Mouse (Mus musculus): ENCODE data around the gene Sowahd.
"Not testable (repeated sequence)": the region's sequence is repeated elsewhere in the genome, so short reads cannot be mapped to it uniquely, and the experiment has no call there.

Sowahd gene

GRCm38 (mm10) chrX:37048066-37048889 is at the start of gene Sowahd:
Sowahd (plus strand) TSS chrX:37048845.
- in situ Hi-C loops (cut with MboI; ENCODE audit: low sequenced_read_pairs) = loop anchor here (25.0 kb wide), 1 partner anchor 111 kb away; no protein-coding TSS in a partner anchor

DNA sequence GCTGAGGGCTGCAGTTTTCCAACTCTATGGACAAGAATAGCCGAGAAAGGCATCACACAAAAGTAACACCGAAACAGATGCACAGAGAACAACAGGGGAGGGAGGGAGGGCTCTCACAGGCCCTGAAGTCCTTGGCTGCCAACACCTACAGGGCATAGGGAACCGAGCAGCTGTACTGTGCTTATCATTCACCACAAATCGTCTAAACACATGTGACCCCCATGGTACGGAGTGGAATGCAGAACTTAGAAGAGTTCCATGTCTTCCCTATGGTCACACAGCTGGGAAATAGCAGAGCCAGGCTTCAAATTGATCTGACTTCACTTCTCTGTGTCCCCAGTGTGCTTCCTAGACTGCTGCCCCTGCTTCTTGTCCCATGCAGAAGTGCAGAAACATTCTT is 34.8 kb upstream of the Sowahd start:
- in situ Hi-C loops (cut with MboI; ENCODE audit: low sequenced_read_pairs) = no loop called here

- in situ Hi-C loops (cut with MboI; ENCODE audit: low sequenced_read_pairs) = no loop called here
Observed at GRCm38 (mm10) chrX:37018150-37018654, 30.4 kb upstream of the Sowahd start.

- in situ Hi-C loops (cut with MboI; ENCODE audit: low sequenced_read_pairs) = no loop called here
Observed at GRCm38 (mm10) chrX:37019045-37019444, 29.6 kb upstream of the Sowahd start.

- in situ Hi-C loops (cut with MboI; ENCODE audit: low sequenced_read_pairs) = no loop called here
Observed at GRCm38 (mm10) chrX:37022690-37023089, 26.0 kb upstream of the Sowahd start.

DNA sequence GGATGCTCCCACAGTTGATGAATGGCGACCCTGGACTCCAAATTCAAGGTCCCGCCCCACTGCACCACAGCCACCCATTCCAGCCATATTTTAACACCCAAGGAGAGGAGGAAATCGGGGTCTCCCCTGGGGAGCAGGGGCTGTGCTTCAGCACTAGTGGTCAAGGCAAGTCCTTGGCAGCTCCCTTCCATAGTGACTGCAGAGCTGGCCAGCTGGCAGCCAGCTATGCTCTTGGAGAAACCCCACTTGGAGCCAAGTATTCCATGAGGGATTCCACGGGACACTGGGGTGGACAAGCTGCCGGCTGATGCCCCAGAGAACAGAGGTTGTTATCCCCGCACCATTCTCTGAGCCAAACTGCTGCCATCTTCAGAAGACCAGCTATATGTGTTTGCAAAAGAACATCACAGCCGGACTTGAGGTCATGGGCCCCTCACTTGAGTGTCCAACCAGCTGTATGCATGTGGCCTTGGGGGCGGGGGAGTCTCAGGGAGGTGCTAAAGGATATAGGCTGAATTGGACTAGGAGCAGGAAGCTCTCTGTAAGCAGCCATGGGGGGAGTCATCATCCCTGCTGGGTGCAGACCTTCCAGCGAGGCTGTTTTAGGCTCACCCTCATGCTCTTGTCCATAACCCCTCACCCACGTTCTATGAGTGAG is 24.9 kb upstream of the Sowahd start:
- in situ Hi-C loops (cut with MboI; ENCODE audit: low sequenced_read_pairs) = no loop called here

- in situ Hi-C loops (cut with MboI; ENCODE audit: low sequenced_read_pairs) = loop anchor here (25.0 kb wide), 1 partner anchor 91 kb away; no protein-coding TSS in a partner anchor
Observed at GRCm38 (mm10) chrX:37028378-37028777, 20.3 kb upstream of the Sowahd start.

DNA sequence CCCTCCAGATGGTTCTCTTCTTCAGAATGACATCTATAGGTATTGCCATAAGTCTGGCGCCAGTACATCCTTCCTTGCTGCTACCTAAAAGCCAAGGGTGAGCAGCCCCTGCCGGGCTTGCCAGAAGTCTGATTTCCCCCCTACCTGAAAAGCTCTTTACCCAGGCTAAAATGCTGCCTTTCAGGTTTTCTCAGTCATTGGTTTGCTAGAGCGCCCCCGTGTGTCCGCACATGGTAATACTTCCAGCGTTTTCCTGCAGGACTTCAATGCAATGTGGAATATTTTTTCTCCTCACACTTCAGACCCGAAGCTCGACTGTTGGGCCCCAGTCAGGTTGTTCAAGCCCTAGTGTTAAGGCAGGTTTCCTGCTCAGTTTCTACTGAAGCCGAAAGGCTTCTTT is 5.9 kb upstream of the Sowahd start:
- in situ Hi-C loops (cut with MboI; ENCODE audit: low sequenced_read_pairs) = loop anchor here (25.0 kb wide), 1 partner anchor 105 kb away; no protein-coding TSS in a partner anchor

DNA sequence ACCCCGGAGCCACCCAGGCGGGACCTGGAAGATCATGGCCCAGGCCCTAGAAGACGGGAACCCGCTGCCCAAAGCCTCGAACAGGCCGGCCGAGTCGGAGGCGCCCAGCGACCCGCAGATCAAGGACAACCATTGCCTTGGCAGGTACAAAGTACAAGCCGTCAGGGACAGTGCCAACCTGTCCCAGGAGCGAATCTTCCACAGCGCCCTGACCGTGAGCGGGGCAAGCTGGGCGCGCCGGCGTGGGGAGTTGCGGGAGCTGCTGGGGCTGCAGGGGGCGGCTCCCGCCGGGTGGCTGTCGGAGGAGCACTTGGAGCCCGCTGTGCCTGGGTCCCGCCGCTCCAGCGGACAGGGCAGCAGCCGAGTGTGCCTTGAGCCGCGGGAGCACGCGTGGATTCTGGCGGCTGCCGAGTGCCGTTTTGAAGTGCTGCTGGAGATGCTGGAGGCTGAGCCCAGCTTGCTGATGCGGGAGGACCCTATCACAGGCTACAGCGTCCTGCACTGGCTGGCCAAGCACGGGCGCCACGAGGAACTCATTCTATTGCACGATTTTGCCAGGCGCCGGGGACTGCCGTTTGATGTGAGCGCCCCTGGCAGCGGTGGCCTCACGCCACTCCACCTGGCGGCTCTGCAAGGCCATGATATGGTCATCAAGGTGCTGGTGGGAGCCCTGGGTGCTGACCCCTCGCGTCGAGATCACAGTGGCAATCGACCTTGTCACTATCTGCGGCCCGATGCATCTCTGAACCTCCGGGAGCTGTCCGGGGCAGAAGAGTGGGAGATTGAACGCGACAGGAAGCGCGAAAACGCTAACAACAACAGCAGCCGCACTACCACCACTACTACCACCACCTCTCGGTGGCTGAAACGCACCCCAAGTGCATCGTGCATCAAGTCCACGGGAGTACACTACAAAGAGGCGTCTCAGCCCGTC is 512 bp downstream of the Sowahd start:
- in situ Hi-C loops (cut with MboI; ENCODE audit: low sequenced_read_pairs) = loop anchor here (25.0 kb wide), 1 partner anchor 112 kb away; no protein-coding TSS in a partner anchor

- in situ Hi-C loops (cut with MboI; ENCODE audit: low sequenced_read_pairs) = loop anchor here (25.0 kb wide), 1 partner anchor 552 kb away; no protein-coding TSS in a partner anchor
Observed at GRCm38 (mm10) chrX:37063902-37064301, 15.3 kb downstream of the Sowahd start.

DNA sequence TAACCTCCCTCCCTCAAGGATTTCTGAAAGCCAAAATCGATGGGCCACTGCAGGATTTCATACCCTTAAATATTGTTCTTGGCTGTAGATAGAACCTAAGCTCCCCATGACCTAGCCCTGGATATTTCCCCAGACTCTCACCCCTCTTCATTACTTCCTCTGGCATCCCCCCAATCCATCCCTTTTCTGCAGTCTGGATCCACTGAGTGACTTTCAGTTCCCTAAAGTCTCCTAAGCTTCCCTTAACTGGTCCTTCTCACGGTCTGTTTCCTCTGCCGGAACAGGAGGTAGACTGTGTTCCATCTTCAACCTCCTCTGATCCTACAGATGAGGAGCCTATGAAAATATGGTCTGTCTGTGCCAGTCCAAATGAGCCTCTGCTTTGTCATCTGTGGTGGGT is 18.7 kb downstream of the Sowahd start:
- in situ Hi-C loops (cut with MboI; ENCODE audit: low sequenced_read_pairs) = loop anchor here (25.0 kb wide), 1 partner anchor 555 kb away; no protein-coding TSS in a partner anchor

GRCm38 (mm10) chrX:37068766-37069165 is 20.1 kb downstream of the Sowahd start:
- in situ Hi-C loops (cut with MboI; ENCODE audit: low sequenced_read_pairs) = loop anchor here (25.0 kb wide), 1 partner anchor 556 kb away; no protein-coding TSS in a partner anchor

DNA sequence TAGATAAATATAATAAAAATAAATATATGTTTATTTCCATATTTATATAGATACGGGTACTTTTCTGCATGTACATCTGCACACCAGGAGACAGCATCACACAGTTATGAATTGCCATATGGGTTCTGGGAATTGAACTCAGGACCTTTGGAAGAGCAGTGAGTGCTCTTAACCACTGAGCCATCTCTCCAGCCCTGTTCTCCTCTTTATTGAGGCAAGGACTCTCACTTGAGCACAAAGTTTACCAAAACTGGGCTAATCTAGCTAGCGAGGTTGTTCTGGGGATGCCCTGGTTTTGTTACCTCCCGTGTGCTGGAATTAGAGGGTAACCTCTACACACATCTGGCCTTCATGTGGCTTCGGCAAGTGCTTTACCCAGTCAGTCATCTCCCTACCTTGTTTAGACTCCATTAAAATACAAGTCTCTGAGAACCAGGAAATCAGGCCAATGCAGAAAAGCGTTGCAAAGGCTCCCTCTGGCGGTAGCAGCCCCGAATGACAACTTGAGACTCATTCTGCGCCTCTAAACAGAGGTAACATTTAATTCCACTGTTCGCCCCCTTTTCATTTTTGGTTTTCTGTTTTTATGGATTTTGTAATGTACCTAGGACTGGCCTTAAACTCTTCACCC is 25.7 kb downstream of the Sowahd start:
- in situ Hi-C loops (cut with MboI; ENCODE audit: low sequenced_read_pairs) = loop anchor here (25.0 kb wide), 1 partner anchor 562 kb away; no protein-coding TSS in a partner anchor

- in situ Hi-C loops (cut with MboI; ENCODE audit: low sequenced_read_pairs) = no loop called here
Observed at GRCm38 (mm10) chrX:37076651-37077050, 28.0 kb downstream of the Sowahd start.

DNA sequence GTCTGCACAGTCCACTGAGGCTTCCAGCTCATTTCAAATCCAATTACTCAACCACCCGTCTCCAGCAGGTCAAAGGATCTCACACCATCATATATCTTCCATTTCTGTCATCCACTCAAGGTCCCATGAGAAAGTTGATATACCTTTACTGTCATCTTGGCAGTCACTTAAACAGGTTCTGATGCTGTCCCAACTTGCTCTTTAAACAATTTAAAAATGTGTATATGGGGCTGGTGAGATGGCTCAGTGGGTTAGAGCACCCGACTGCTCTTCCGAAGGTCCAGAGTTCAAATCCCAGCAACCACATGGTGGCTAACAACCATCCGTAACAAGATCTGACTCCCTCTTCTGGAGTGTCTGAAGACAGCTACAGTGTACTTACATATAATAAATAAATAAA is 31.7 kb downstream of the Sowahd start:
- in situ Hi-C loops (cut with MboI; ENCODE audit: low sequenced_read_pairs) = not testable (repeated sequence)

DNA sequence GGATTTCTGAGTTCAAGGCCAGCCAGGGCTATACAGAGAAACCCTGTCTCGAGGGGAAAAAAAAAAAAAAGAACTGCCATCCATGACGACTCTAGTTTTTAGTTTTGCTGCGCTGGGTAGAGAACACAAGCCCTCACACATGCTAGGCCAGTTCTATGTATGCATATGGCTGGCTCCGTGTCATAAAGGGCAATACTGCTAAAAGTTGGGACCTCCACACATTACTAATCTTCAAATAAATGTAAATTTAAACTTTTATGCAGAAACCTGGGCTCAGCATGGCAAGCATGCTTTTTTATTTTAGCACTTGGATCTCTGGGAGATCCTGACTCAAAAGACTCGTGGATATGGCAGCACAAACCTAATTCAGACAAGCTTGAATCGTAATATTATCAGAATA is 32.5 kb downstream of the Sowahd start:
- in situ Hi-C loops (cut with MboI; ENCODE audit: low sequenced_read_pairs) = no loop called here

DNA sequence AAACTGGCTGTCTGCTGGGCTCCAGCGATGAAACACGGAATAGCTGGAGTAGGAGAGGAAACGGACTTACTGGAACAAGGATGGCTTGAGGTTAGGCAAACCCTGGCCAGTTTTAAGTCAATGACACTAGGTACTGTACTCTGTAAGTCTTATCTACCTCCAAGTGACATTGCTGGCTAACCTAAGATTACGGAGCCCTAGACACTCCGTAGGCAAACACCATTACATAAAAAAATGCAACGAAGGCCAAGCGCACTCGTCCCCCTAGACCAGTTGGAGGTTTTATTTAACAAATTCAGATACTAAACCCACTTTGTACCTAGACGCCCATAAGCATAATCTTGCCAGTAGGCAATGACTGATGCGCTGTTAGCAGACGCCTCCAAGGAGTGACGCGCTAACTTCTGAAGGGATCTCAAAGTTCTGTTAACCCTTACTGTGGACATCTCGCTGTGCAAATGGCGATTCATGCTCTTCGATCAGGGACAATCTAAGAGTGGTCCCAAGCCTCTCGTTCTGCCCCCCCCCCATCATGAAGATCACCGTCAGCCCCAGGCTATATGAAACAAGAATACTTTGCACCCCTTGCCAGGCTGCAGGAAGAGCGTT is 35.8 kb downstream of the Sowahd start:
- in situ Hi-C loops (cut with MboI; ENCODE audit: low sequenced_read_pairs) = no loop called here

GRCm38 (mm10) chrX:37084927-37085660 is 36.4 kb downstream of the Sowahd start, which contains the start of gene Rpl39:
Rpl39 (minus strand) TSS chrX:37085402.
- in situ Hi-C loops (cut with MboI; ENCODE audit: low sequenced_read_pairs) = no loop called here

GRCm38 (mm10) chrX:37085665-37086064 is 37.0 kb downstream of the Sowahd start:
- in situ Hi-C loops (cut with MboI; ENCODE audit: low sequenced_read_pairs) = no loop called here

All from CH12F3 (cell line).